Mouse (Mus musculus) embryonic fibroblast, embryonic 13.5 days (primary cell): ENCODE data around the gene Dnajc17. TPM values are rescaled to one million over a fixed set of nuclear protein-coding genes. Genes with fewer than 3 reads are reported as not detected.

ENCODE experiments used
- H3K27ac ChIP-seq: 2 replicates; pipeline ENCODE4 v1.5.1; 2012; ENCODE audit warnings: low read length, control low read depth, inconsistent platforms; ENCODE audit not compliant: insufficient read depth
- H3K4me1 ChIP-seq: 2 replicates; pipeline ENCODE4 v1.6.1; 2011; ENCODE audit warnings: low read length; ENCODE audit not compliant: control insufficient read depth, insufficient read depth
- H3K4me3 ChIP-seq: 2 replicates; pipeline ENCODE4 v1.5.1; 2011; ENCODE audit warnings: mild to moderate bottlenecking, control low read depth, low read length; ENCODE audit not compliant: insufficient read depth
- CTCF ChIP-seq: IDR thresholded peaks from 2 replicates; pipeline ENCODE4 v1.5.1; 2011; ENCODE audit warnings: mild to moderate bottlenecking, control low read depth, low read length, moderate library complexity, borderline replicate concordance; ENCODE audit not compliant: insufficient read depth
- POLR2A ChIP-seq: IDR thresholded peaks from 2 replicates; pipeline ENCODE4 v1.6.1; 2011; ENCODE audit warnings: low read depth, mild to moderate bottlenecking, control low read depth, low read length, moderate library complexity
- polyA plus RNA-seq: library from polyadenylated mRNA; stranded (reverse); fragments of >200 nt; gene quantifications from 2 replicates; pipeline ENCODE4 v1.2.4, GENCODE M21; 2011; ENCODE audit warnings: low read depth; ENCODE audit not compliant: missing spikeins, insufficient read length

The Dnajc17 gene
- polyA plus RNA-seq, 1 experiment, result 9.6 TPM

DNA sequence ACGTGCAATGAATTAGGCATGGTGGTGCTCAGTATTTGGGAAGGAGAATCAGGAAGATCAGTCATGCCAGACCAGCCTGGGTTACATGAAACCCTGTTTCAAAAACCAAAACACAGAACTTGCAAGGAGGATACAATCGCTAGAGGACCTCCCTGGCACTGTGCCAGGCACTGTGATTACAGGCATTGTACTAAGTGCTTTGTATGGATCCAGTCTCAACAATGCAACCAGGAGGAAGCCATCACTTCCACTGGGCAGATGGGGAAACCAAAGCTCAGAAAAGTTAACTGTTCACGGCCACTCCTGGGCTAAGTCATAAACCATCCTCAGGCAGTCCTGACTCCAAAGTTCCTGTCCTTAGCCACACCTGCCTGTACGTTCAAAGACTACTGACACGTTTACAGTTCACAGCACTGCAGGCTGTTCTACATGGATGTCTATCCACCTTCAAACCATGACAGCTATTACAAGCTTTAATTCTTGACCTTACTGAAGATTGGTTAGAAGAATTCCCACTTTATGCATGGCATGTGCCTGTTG lies 5.6 kb downstream of the Dnajc17 start:
- no peak for TF ChIP-seq POLR2A
- no peak for TF ChIP-seq CTCF
- Histone ChIP-seq H3K4me3 (no peak overlapping the region), H3K4me1 (peaks cover 3% of the 10 kb centered on the region; the same call in 1 of the 2 replicates), H3K27ac (no peak overlapping the region)

DNA sequence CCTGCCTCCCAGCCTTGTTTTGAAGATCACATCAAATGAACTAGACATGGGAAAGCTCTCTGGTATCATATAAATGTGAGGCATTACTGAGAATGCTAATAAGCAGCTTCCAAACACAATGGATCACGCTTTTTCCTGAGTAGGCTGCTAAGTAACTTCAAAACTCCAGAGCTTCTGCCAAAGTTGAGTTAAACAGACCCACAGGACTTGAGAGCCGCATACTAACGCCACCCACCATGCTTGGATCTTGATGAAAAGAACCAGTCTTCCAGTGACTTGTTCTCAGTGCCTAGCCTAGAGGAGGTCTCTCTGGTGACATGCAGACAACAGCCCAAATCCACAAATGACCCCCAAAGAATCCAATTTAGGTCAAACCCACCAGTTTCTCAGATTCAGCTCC lies 9.7 kb downstream of the Dnajc17 start:
- H3K27ac ChIP-seq, result no peak overlapping the region
- TF ChIP-seq CTCF (no peak), POLR2A (no peak)
- peaks cover 7% of the 10 kb centered on the region; the same call in 1 of the 2 replicates for H3K4me1 ChIP-seq
- no peak overlapping the region for H3K4me3 ChIP-seq

DNA sequence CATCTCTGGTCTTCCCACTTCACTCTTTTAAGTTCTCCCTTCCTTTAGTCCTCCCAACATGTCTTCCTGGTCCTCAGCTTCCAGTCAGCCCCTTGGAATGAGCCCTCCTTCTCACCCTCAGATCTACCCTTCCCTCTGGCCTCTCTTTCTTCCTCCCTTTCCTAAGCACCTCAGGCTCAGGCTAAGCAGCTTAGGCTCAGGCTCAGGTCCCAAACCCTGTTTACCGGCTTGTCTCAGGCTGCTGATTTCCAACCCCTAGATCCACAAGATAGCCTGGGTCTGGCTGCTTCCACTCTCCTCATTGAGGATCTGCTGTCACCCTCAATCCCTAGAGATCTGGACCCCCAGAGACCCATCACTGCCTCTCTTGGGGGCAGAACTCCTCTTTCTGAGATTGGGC lies 10.5 kb downstream of the Dnajc17 start:
- no peak for TF ChIP-seq POLR2A
- no peak for TF ChIP-seq CTCF
- H3K27ac ChIP-seq, result no peak overlapping the region
- H3K4me3 ChIP-seq, result no peak overlapping the region
- H3K4me1 ChIP-seq, result peaks cover 4% of the 10 kb centered on the region; the same call in 1 of the 2 replicates

DNA sequence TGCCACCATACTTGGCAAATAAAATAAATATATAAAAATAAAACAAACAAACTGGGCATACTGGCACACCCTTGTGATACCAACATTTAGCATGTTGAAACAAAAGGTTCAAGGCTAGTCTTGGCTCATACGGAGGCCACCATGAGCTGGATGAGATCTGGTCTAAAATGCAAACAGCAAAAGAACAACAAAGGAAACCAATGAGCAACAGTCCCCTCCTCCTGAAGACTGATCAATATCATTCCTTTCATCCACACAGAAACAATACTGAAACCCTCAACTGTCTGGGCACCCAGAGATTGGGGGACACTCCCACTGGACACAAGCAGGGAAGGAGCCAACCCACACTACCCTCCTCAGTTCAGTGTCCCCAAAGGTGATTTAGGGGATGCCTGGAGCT lies 11.1 kb downstream of the Dnajc17 start:
- H3K4me1 ChIP-seq, result peaks cover 4% of the 10 kb centered on the region; the same call in 1 of the 2 replicates
- H3K4me3 ChIP-seq, result no peak overlapping the region
- H3K27ac ChIP-seq, result no peak overlapping the region
- TF ChIP-seq CTCF (no peak), POLR2A (no peak)

DNA sequence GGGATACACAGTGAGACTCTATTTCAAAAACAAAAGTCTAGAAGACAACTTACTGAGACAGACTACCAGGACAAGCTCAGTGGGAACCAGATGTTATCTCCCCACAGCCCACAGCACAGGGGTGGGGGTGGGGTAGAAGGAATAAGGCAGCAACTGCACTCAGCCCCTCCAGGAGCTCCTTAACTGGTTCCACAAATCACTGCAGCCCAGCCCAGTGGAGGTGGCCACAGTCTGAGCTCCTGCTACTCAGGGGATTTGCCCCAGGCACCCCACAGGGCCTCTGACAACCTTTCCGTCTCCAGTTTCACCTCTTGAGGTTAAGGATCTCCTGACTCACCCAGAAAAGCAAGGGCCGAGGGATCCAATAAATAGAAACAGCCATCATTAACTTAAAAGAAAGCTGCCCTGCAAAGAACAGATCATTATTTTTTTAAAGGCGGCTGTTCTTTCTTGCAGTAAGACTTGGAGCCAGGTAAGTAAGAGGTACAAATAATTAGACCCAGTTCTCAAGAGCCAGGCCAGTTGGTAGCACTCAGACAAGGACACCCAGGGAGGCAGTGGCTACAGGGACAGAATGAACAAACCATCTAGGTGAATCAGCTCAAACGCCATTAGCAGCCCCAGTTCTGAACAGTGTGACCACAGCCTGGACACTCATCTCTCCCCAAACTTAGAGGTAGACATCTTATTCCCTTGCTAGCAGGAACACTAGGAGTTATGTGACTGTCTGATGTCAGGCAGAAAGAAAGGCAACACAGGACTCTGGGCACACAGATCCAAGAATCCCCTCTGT lies 12.1 kb downstream of the Dnajc17 start:
- Histone ChIP-seq H3K4me1 (peaks cover 4% of the 10 kb centered on the region; the same call in 1 of the 2 replicates), H3K4me3 (no peak overlapping the region), H3K27ac (peak overlapping the region; percentile 17; the same call in 1 of the 2 replicates)
- TF ChIP-seq POLR2A (no peak), CTCF (no peak)

DNA sequence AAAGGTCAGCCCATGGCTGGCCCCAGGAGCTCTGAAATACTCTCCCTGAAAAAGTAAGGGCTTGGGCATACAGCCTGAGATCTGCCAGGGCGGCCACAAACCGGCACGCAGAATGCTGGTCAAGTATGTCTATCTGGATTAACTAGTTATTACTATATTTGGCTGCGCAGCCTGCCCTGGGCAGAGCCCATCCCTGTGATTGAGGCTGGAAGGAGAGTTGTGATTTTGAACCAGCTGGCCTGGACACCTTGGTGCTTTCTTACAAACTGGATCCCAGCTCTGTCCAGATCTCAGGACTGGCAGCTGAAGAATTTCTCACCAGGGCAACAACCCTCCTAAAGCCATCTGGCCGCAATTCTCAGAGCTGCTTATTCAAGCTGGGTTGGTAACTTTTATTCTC lies 14.5 kb downstream of the Dnajc17 start:
- TF ChIP-seq POLR2A (no peak), CTCF (no peak)
- Histone ChIP-seq H3K27ac (no peak overlapping the region), H3K4me1 (peaks cover 4% of the 10 kb centered on the region; the same call in 1 of the 2 replicates), H3K4me3 (no peak overlapping the region)

DNA sequence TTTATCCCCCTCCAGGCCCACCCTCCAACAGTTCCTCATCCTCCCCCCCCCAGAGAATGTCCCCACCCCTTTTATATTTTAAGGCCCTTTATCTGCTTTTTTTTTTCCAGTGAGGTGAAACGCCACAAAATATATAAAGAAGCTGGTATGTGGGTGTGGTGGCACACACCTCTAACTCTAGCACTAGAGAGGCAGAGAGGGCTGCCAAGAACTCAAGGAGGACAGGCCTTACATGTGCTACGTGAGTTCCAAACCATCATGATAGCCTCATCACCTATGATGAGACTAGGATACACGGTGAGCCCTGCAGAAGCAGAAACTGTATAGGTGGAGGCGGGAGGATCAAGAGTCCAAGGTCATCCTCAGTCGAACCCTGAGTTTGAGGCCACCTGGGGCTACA lies 17.6 kb downstream of the Dnajc17 start:
- H3K27ac ChIP-seq, result no peak overlapping the region
- no peaks in the 10 kb centered on the region for H3K4me1 ChIP-seq
- TF ChIP-seq CTCF (no peak), POLR2A (no peak)
- H3K4me3 ChIP-seq, result no peak overlapping the region

DNA sequence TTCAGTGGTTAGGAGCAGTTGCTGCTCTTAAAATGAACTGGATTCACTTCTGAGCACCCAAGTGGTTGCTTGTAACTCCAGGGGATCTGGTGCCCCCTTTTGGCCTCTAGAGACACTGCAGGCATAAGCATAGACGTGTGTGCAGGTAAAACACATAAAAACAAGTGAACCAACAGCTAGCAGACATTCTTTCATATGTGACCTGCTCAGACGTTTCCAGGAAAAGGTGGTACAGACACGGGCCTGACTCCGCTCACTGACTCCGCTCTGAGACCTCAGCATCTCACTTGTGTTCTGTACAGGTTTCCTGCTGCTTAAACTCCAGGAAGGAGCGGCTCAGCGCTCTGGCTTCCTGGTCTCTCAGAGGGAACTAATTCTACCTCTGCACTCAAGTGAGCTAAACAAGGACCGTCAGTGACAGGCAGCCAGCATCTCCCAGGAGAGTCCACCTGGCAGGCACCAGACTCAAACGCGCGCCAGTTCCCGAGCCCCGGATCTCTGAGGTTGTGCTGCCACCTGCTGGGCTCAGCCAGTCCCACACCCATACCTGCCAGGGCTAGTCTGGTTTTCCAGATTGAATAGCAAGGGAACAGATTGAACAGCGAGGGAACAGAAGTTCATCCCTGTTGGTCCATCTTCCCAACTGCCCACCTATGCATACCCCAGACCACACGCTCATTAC lies 19.4 kb downstream of the Dnajc17 start:
- TF ChIP-seq POLR2A (no peak), CTCF (peak; percentile 89)
- Histone ChIP-seq H3K4me1 (no peaks in the 10 kb centered on the region), H3K4me3 (peak overlapping the region; percentile 10; the same call in 1 of the 2 replicates), H3K27ac (no peak overlapping the region)

DNA sequence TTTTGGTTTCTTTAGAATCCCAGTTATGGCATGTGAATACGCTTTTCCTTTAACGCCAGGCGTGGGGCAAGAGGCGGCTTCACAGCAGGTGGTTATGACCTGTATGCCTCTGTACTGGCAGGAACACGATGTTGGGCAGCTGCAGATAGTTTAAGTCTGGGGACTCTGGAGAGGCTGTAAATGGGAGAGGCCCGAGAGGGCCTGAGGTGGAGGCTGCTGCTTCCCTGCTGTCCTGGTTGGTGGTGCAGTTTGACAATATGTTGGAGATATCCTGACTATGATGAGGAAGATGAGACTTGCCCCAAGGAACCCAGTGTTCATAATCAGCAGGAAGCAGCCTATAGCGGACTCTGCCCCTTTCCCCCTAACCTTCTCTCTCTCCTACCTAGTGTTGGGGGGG lies 25.7 kb downstream of the Dnajc17 start:
- no peak overlapping the region for H3K27ac ChIP-seq
- H3K4me1 ChIP-seq, result no peaks in the 10 kb centered on the region
- no peak for TF ChIP-seq CTCF
- TF ChIP-seq POLR2A, result no peak
- no peak overlapping the region for H3K4me3 ChIP-seq

DNA sequence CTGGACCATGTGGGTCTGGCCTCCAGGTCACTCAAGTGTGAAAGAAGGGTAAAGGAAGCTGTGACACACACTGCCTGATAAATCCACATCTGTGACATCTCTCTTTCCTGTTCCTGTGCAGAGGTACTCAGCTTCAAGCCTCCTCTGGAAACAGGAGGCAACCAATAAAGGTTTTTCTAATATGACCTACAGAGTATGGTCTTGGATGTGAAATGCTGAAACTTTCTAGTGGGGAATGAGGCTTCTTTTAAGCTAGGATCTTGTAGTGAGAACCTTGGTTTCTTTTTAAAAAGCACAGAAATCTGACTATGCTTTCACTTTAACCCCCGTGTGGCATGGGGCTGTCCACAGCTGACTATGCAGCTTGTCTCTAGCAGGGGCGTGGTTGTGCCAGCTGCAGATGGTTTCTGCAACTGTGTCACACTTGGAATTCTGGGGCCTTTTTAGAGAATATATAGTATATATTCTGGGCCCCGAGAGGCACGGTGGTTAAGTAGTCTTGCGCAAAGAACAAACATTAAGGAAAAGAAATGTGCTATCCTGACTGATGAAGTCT lies 31.1 kb downstream of the Dnajc17 start:
- Histone ChIP-seq H3K4me3 (no peak overlapping the region), H3K4me1 (peaks cover 6% of the 10 kb centered on the region), H3K27ac (no peak overlapping the region)
- TF ChIP-seq POLR2A, result no peak
- no peak for TF ChIP-seq CTCF
